In the genomic region with DNA sequence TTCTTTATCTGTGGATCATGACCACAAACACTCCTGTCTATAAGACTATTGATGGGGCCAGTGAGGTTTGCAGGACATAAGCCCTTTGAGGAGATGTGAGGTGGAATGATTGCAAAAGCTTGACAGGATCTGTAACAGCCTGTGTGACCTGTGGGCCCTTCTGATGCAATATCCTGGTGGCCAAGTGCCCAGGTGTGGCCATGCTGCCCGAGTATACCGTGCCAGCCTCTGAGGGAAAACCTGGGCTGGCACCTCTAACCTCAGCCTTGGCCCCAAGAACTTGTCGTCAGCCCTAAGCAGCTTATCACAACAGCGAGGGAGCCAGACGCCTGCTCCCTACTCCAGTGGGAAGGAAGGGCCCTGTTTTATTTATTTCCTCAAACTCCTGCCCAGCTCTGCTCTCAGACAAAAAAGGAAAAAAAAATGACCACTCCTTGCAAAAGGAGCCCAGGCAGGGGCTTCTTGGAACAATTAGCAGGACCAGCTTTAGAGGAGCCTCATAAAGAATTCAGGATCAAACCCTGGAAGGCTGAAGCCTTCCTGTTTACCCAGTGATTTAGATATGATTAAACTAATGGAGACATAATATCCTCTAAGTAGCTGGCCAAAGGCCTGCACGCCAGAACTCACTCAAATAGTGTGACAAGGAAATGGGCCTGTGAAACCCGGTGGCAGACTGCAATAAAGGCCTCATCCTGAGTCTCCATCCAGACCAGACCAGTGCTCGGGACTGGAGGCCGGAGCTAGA, we compare ENCODE assay signal across 9 mouse cellular contexts. TPM values are rescaled to one million over a fixed set of nuclear protein-coding genes. Genes with fewer than 3 reads are reported as not detected.
DNase-seq lines count a peak whose midpoint lies in the region; ATAC-seq lines count a peak whose summit lies in the region.
"Had no signal": no experiment of that assay in that cellular context is flagged by ENCODE, and none has a peak within 500 bp of the region (broad histone marks: within the 10 kb centered on the region; RNA-seq: fewer than 3 reads in every experiment).

No protein-coding gene starts in this region.

- H3K9me3 ChIP-seq in heart, embryonic 13.5 days, result no peaks in the 10 kb centered on the region
- no peaks in the 10 kb centered on the region for H3K9me3 ChIP-seq in limb, embryonic 12.5 days
- no peaks in the 10 kb centered on the region for H3K9me3 ChIP-seq in hindbrain, embryonic 16.5 days (ENCODE audit: control insufficient read depth, low read length)
- no peaks in the 10 kb centered on the region for H3K9me3 ChIP-seq in forebrain, embryonic 15.5 days

- WGBS in heart, embryonic 13.5 days, result 31% methylated on average over 9 of the region's 9 CpGs
- 43% methylated on average over 9 of the region's 9 CpGs for WGBS in limb, embryonic 12.5 days
- 74% methylated on average over 9 of the region's 9 CpGs for WGBS in hindbrain, embryonic 16.5 days
- 62% methylated on average over 9 of the region's 9 CpGs for WGBS in forebrain, embryonic 15.5 days

- no peak overlapping the region for H3K4me2 ChIP-seq in heart, embryonic 13.5 days
- no peak overlapping the region for H3K4me2 ChIP-seq in limb, embryonic 12.5 days
- H3K4me2 ChIP-seq in hindbrain, embryonic 16.5 days (ENCODE audit: low read length), result no peak overlapping the region
- H3K4me2 ChIP-seq in forebrain, embryonic 15.5 days (replicated peaks), result no peak overlapping the region

- H3K9ac ChIP-seq in heart, embryonic 13.5 days, result no peak overlapping the region
- H3K9ac ChIP-seq in limb, embryonic 12.5 days (replicated peaks), result no peak overlapping the region
- H3K9ac ChIP-seq in hindbrain, embryonic 16.5 days (ENCODE audit: low read depth, low read length), result no peak overlapping the region
- no peak overlapping the region for H3K9ac ChIP-seq in forebrain, embryonic 15.5 days (replicated peaks)

- no peaks in the 10 kb centered on the region for H3K27me3 ChIP-seq in heart, embryonic 13.5 days (replicated peaks)
- H3K27me3 ChIP-seq in limb, embryonic 12.5 days, result no peaks in the 10 kb centered on the region
- H3K27me3 ChIP-seq in hindbrain, embryonic 16.5 days (replicated peaks; ENCODE audit: control insufficient read depth, insufficient read depth, low read length), result no peaks in the 10 kb centered on the region
- no peaks in the 10 kb centered on the region for H3K27me3 ChIP-seq in forebrain, embryonic 15.5 days

- peak; percentile 15; the same call in 1 of the 2 replicates for ATAC-seq in heart, embryonic 13.5 days (ENCODE audit: extremely low read depth, insufficient number of reproducible peaks, low FRiP score, low TSS enrichment)
- ATAC-seq in limb, embryonic 12.5 days (ENCODE audit: insufficient number of reproducible peaks, insufficient read depth, low FRiP score, low TSS enrichment, low read depth), result no peak
- no peak for ATAC-seq in frontal cortex, adult (ENCODE audit: low TSS enrichment)
- ATAC-seq in hindbrain, embryonic 16.5 days, result no peak
- no peak for ATAC-seq in forebrain, embryonic 15.5 days (replicated peaks)

- peak; percentile 64 for DNase-seq in adrenal gland, adult 2 months
- DNase-seq in adrenal gland, postnatal 4 days (ENCODE audit: low spot score in 2 of 2), result no peak
- DNase-seq in 3134 (ENCODE audit: extremely low read depth, insufficient read length, low spot score), result peak; percentile 7
- DNase-seq: thymus, adult 18-20 months had no signal

- no peaks in the 10 kb centered on the region for H3K36me3 ChIP-seq in heart, embryonic 13.5 days
- no peaks in the 10 kb centered on the region for H3K36me3 ChIP-seq in limb, embryonic 12.5 days
- H3K36me3 ChIP-seq in hindbrain, embryonic 16.5 days (ENCODE audit: control insufficient read depth, insufficient read depth, low read length), result no peaks in the 10 kb centered on the region
- no peaks in the 10 kb centered on the region for H3K36me3 ChIP-seq in forebrain, embryonic 15.5 days

- H3K4me1 ChIP-seq in heart, embryonic 13.5 days, result peaks cover 33% of the 10 kb centered on the region
- peaks cover 15% of the 10 kb centered on the region for H3K4me1 ChIP-seq in limb, embryonic 12.5 days (replicated peaks)
- H3K4me1 ChIP-seq in hindbrain, embryonic 16.5 days (ENCODE audit: control insufficient read depth, insufficient read depth, low read depth, low read length), result no peaks in the 10 kb centered on the region
- H3K4me1 ChIP-seq in forebrain, embryonic 15.5 days, result peaks cover 5% of the 10 kb centered on the region

- H3K27ac ChIP-seq in heart, embryonic 13.5 days (replicated peaks), result peak overlapping the region; percentile 74
- 0 out of 2 replicates have a peak overlapping the region, but pooled peaks have one; percentile 23 for H3K27ac ChIP-seq in limb, embryonic 12.5 days
- no peak overlapping the region for H3K27ac ChIP-seq in hindbrain, embryonic 16.5 days (ENCODE audit: low read depth, low read length)
- H3K27ac ChIP-seq in forebrain, embryonic 15.5 days (replicated peaks), result no peak overlapping the region

- no peak overlapping the region for H3K4me3 ChIP-seq in heart, embryonic 13.5 days
- H3K4me3 ChIP-seq in limb, embryonic 12.5 days (replicated peaks), result no peak overlapping the region
- no peak overlapping the region for H3K4me3 ChIP-seq in hindbrain, embryonic 16.5 days (ENCODE audit: low read length)
- H3K4me3 ChIP-seq in forebrain, embryonic 15.5 days, result no peak overlapping the region

RNA-seq across cellular contexts. Expression of a gene that starts 49.2 kb away (rescaled TPM):
- 1 to 10 TPM in 1 of 2 experiments, under 1 TPM in 1; 0.73 to 1.4 TPM for total RNA-seq in adrenal gland, adult 2 months (2021)
- 0.02 TPM in 1 of 2 replicates, not detected in the other for polyA plus RNA-seq in adrenal gland, adult 2 months (2012; rRNA removed)
- total RNA-seq in adrenal gland, postnatal 4 days (2021), result 1 to 10 TPM; 1.4 to 2.2 TPM
- polyA plus RNA-seq in heart, embryonic 13.5 days (2015; fragmentation: Nextera tagmentation; extraction: Ambion mirVana), result 0.11 and 0.37 TPM in 2 replicates
- 0.40 and 0.41 TPM in 2 replicates for polyA plus RNA-seq in limb, embryonic 12.5 days (2016; fragmentation: Nextera tagmentation; extraction: Ambion mirVana)
- polyA plus RNA-seq in hindbrain, embryonic 16.5 days (2015; fragmentation: Nextera tagmentation; extraction: Ambion mirVana), result 0.46 and 0.53 TPM in 2 replicates
- polyA plus RNA-seq in forebrain, embryonic 15.5 days (2015; fragmentation: Nextera tagmentation; extraction: Ambion mirVana), result 0.08 and 0.24 TPM in 2 replicates

RNA-seq across cellular contexts. Expression of a gene that starts 51.4 kb away (rescaled TPM):
- total RNA-seq in adrenal gland, adult 2 months (2021), result 10 to 100 TPM; 63.0 to 64.3 TPM
- polyA plus RNA-seq in adrenal gland, adult 2 months (2012; rRNA removed), result 29.1 and 29.6 TPM in 2 replicates
- total RNA-seq in adrenal gland, postnatal 4 days (2021), result 10 to 100 TPM; 78.4 to 96.9 TPM
- polyA plus RNA-seq in heart, embryonic 13.5 days (2015; fragmentation: Nextera tagmentation; extraction: Ambion mirVana), result 154 and 160 TPM in 2 replicates
- polyA plus RNA-seq in limb, embryonic 12.5 days (2016; fragmentation: Nextera tagmentation; extraction: Ambion mirVana), result 30.8 and 32.3 TPM in 2 replicates
- polyA plus RNA-seq in hindbrain, embryonic 16.5 days (2015; fragmentation: Nextera tagmentation; extraction: Ambion mirVana), result 18.4 and 21.0 TPM in 2 replicates
- 5.9 and 6.4 TPM in 2 replicates for polyA plus RNA-seq in forebrain, embryonic 15.5 days (2015; fragmentation: Nextera tagmentation; extraction: Ambion mirVana)

Comparison
In these comparisons a context has a peak if more than half of its experiments do, and no peak if none do; other contexts are left out.
1. DNase-seq: peak in adrenal gland, adult 2 months (single experiment) and 3134 (single experiment); none in adrenal gland, postnatal 4 days (0 of 2).
2. H3K27ac ChIP-seq: peak in heart, embryonic 13.5 days (single experiment) and limb, embryonic 12.5 days (single experiment); none in hindbrain, embryonic 16.5 days (single experiment) and forebrain, embryonic 15.5 days (single experiment).